Mouse (Mus musculus): Measurements from ENCODE around the gene Ccn5.

Ccn5 gene

DNA sequence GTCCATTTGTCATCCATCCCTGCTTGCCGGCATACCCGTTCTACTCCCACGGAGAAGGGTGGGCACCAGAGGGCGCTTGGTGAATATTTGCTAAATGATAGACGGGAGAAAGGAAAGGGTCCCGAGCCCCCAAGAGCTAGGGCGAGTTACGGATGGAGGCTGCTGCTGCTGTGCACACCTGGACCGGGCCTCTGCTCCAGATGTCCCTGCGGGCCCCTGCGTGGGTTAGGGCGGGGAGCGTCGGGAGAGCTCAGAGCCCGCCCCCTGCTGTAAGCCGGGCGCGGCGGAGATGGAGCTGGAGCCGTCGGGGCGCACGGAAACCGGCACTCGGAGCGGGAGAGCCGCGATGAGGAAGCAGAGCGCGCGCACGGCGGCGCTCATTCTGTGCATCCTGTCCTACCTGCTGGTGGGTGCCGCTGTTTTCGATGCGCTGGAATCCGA, 32.8 kb downstream of the Ccn5 start, which contains the start of gene Kcnk15:
TSS of gene Kcnk15 (plus strand) at position 191 of the 441 bp plus-strand sequence.
- no peak for DNase-seq

DNA sequence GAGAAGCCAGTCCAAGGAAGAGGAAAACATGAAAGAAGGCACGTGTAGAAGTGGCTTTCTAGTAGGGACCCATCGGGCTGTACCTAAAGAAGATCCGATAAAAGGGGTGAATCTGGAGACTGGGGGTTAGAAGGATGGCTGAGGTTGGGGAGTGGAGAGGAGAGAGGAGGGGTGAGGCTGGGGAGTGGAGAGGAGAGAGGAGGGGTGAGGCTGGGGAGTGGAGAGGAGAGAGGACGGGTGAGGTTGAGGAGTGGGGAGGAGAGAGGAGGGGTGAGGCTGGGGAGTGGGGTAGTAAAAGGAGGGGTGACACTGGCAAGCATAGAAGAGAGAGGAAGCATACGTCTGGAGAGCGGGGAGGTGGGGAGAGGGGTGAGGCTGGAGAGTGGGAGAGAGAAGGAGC, 36.6 kb downstream of the Ccn5 start:
- DNase-seq, result no peak

DNA sequence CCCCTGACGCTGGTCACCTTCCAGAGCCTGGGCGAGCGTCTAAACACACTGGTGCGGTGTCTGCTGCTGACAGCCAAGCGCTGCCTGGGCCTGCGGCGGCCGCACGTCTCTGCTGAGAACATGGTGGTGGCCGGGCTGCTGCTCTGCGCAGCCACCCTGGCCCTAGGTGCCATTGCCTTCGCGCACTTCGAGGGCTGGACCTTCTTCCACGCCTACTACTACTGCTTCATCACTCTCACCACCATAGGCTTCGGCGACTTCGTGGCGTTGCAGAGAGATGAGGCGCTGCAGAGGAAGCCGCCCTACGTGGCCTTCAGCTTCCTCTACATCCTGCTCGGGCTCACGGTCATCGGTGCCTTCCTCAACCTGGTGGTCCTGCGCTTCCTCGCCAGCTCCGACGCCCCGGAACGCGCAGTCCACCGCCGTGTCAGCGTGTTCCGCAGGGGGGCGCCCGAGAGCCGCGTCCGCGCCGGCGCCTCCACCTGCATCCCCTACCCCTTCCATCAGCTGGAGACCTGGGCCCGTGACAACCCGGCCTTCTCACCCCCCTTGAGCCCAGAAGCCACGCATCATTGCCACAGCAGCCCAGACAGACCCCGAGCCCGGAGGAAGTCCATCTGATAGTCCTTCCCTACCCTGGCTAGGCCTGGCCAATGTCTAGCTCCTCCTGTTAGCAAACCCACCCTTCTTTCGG, 37.7 kb downstream of the Ccn5 start:
- peak; percentile 18 for DNase-seq

DNA sequence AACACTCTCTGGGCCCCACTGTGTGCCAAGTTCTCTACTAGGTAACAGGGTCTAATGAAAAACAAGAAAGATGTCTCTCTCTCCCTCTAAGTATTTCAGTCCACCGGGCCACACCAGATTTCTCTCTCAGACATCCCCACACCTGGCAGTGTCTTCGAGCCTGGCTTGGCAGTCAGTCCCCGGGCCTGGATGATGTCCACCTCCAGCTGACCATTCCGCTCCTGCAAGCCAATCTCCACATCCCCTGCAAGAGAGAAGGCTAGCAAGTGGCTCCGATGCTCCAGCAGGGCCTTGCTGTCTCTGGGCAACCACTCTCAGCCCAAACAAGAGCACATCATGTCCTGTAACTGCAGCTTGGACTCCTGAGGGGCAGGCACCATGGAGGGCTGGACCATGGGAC, 44.6 kb downstream of the Ccn5 start:
- no peak for DNase-seq

DNA sequence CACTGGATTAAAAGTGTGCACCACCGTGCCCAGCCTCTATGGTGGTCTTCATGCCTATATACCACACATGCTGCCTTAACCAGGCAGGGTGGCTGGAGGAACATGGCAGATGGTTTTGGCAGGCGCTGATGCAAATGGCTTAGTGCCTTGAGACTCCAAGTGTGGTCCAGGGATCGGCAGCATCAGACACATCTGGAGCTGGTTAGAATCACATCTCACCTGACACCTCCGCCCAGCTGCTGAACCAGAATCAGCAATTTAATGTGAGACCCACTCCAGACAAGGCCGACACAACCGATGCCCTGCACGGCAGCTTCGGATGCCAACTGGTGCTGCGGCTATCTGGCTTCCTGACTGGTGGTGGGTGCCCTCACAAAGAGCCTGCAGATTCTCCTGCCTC, 45.4 kb downstream of the Ccn5 start:
- no peak for DNase-seq

DNA sequence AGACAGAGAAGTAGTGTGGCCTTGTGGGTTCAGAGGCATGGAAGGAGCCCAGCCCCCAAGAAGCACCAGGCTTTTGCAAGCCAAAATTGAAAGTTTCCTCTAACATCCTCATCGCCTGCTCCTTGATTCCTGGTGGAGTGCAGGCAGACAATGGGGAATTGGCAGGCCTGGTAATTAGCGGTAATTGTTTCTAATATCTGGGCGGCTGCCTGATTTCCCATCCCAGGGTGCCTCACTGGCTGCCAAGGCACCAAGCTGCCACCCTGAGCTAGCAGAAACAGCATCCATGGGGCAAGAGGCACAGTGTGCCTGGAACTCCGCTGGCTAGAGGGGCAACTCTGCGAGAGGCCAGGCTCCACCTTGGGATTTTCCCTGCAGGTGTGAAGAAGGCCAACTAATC, 49.1 kb downstream of the Ccn5 start:
- no peak for DNase-seq

DNA sequence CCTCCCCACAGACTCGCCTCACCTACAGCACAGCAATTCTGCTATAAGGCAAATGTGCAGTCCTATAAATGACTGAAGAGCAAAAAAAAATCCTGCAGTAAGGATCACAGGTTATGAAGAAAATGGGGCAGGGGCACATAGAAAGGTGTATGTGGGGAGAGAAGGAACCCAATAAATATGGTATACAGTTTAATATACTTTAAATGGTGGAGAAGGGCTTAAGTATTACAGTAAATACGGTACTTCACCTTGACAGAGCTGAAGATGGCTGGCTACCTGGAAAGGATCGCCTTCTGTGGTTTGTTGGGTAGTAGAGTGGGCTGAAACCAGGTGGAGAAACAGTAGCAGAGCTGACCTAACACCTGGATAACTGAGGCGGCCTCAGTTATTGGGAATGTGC, 50.6 kb downstream of the Ccn5 start:
- no peak for DNase-seq

DNA sequence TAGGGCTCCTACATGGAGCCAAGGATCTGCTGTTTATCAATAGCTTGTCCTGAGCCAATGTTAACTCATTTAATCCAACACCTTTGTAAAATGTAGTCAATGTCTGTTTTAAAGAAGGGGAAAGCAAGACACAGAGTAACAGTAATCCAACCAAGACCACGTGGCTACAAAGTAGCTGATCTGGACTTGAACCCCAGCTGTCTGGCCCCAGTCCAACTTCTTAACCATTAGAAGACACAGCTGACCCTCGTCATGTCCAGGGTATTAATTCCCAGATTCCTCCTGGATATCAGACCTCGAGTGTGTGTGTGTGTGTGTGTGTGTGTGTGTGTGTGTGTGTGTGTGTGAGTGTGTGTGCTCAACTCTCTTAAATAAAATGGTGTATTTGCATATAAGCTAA, 51.2 kb downstream of the Ccn5 start:
- DNase-seq, result no peak

DNA sequence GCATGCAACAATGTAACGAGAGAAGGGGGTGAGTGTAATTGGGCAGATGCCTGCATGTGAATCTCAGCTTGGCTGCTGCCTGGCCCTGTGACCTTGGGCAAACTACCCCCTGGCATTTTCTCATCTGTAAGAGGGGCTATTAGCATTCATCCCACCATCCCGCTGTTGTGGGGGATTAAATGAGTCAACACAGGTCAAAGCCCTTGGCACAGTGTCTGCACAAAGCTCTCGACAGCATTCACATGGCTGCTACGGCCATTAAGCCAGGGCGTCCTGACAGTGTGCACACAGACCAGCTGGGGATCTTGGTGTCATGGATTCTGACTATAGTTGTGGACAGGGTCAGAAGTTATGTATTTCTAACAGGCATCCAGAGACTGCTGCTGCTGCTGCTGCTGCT, 54.2 kb downstream of the Ccn5 start:
- DNase-seq, result no peak

DNA sequence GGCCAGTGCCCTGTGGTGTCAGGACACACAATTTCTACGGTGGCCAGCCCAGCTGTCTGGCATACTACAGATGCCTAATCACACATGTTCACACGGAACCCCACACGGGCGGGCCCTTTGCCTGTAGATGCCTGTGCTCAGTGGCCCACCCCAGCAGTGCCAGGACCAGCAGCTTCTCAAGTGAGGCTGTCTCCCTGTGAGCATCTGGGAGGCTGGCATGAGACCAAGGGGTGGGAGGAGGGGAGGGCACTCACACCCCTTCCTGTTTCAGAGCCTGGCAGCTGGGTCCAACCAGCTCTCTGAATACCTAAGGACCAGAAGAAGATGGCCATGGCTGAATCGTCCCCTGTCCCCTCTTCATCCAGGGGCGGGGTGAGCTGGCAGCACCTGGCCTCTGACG, 54.8 kb downstream of the Ccn5 start:
- no peak for DNase-seq

DNA sequence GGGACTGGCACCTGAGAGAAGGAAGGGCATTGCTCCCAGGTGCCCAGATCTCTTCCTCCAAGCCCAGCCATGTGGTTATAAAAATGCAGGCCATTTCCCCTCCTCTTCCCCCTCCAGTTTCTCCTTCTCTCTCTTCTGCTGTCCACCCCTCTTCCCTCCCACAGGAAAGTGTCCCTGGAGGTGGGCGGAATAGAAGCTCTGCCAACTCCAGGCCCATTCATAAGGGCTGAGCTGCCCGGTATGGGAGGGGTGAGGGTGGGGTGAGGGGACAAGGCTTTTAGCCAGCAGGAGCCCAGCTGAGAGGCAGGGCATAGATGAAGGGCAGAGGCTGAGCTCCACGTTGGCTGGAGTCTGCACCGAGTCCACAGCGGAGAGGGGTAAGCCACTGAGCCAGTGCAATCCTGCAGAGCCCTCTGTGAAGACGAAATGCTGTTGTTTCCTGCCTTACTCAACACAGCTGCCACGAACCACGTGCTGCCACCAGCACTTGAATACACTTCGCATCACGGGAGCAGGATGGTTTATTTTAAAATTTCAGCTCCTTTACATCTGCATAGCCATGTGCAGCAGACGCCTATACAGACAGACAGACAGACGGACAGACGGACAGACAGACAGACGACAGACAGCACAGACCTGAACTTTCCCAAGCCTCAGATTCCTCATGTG, 56.3 kb downstream of the Ccn5 start:
- DNase-seq, result no peak

DNA sequence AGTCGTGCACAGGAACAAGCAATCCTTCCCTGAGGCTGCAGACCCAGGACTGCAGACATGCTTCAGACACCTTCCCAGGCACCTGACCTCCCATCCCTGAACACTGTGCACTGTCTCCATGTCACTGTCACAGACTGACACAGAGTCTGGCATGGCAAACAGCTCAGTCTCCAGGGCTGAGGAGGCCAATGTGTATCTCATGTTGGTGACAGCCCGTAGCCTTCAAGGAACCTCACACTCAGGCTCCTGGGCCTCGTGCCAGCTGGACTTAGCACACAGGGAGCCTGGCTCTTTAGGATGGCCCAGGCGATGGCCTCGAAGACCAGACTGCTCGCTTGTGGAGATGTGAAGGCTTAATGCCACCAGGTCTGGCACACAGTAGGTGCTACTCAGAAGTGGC, 60.2 kb downstream of the Ccn5 start:
- DNase-seq, result peak; percentile 22
